Mouse (Mus musculus) yolk sac, embryonic 10.5 days (tissue): ENCODE measurements around the gene Ripor1.

Source experiments
- DNase-seq: peaks from one replicate; pipeline ENCODE4 v3.0.0-alpha.2; 2017; ENCODE audit warnings: low spot score

Ripor1 gene

DNA sequence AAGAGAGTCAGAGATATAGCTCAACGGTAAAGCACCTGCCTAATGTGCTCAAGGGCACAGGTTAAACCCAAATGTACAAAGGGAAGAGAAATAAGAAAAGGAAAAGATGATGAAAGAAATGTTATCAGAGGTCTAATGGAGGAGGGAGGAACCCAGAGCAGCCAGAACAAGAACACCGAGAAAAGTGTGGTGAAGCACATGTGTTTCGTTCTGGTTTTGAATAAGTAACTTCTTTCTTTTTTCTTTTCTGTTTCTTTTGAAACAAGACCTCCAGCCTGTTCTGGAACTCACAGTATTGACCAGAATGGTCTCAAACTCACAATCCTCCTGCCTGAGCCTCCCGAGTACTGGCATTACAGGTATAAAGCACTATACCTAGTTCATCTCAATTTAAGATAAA, 24.3 kb downstream of the Ripor1 start:
- no peak for DNase-seq

DNA sequence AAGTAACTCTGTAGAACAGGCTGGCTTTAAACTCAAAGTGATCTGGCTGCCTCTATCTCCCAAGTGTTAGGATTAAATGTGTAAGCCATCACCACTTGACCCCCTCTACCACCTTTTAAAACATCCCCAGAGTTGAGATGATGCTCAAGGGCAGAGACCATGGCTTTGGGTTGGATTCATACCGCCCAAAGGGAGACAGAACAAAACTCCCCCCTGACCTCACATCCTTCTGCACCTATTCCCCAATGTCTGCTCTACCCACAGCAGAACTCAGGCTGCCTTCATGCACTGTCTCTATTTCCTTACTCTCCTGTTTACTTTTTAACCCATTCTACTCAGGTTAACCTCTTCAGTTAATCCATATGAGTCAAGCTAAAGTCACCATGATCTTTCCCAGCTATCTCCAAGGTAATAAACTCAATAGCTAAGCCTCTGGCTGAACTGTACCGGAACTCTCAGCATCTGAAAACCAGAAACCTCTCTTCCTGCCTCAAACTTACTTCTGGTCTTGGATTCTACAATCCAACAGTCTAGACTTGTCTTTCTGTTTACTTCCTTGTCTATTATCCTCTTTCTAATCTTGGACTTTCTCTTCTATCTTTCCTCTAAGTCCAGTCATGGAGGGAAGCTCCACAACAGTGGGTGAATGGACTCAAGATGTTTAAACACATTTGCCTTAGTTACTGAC, 29.9 kb downstream of the Ripor1 start:
- no peak for DNase-seq

GRCm38 (mm10) chr8:105635481-105635880, 30.4 kb downstream of the Ripor1 start:
- no peak for DNase-seq

- DNase-seq, result peak; percentile 96
Measured at GRCm38 (mm10) chr8:105636018-105636962, 31.2 kb downstream of the Ripor1 start, which contains the start of gene Ctcf. Gene Ctcf (plus strand): TSS chr8:105636568.

- DNase-seq, result no peak
Measured at GRCm38 (mm10) chr8:105636963-105637510, 32.0 kb downstream of the Ripor1 start, which contains the start of gene Agrp. Gene Agrp (minus strand): TSS chr8:105637393.

DNA sequence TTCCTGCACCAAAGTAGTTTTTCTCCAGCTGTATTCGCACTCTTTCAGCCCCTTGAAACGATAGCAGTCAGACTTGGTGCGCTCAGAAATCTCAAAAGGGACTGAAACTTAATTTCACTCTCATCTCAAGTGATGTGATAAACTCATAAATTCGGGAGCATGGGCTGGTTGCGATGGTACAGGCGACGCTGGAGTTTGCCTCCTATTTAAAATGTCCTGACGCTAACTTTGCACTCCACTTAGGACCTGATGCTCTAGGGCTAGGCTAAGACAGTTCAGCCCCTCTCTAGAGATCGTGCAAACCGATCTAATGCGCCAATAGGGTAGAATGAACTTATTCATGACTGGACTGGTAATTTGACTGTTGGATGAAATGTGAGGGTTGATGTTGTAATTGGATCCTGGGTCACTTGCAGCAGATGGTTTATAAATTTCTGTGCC, 32.6 kb downstream of the Ripor1 start:
- DNase-seq, result no peak

DNA sequence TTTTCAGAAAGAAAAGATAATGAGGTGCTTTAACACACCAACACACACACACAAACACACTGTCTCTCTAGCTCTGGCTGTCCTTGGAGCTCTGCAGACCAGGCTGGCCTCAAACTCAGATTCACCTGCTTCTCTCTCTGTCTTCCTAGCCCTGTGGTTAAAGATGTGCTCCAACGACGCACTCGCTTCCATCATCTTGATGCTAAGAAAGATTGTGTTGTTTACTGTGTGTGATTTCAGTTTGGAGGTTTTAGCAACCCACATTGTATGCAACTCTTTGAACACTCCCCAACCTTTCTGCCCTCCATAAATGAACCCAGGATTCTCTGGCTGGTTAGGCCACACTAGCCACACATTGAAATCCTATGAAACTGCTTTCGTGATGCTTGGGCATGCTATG, 33.5 kb downstream of the Ripor1 start:
- no peak for DNase-seq

GRCm38 (mm10) chr8:105639835-105640234, 34.8 kb downstream of the Ripor1 start:
- no peak for DNase-seq

- DNase-seq, result no peak
Measured at GRCm38 (mm10) chr8:105640511-105640910, 35.5 kb downstream of the Ripor1 start.

DNA sequence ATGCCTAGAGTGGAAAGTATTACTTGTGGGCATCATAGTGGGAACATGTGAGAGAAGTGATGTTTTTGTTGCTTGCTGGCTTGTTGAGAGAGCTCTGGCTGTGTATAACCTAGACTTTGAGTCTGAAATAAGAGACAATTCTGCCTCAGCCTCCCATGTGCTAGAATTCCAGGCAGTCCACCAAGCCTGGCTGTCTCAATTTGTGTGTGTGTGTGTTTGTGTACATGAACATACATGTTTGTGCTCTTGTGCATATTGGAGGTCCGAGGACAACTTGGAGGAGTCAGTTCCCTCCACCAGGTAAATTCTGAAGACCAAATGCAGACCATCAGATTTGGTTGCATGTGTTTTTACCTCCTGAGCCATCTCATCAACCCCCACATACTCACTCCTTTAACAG, 40.1 kb downstream of the Ripor1 start:
- no peak for DNase-seq

DNA sequence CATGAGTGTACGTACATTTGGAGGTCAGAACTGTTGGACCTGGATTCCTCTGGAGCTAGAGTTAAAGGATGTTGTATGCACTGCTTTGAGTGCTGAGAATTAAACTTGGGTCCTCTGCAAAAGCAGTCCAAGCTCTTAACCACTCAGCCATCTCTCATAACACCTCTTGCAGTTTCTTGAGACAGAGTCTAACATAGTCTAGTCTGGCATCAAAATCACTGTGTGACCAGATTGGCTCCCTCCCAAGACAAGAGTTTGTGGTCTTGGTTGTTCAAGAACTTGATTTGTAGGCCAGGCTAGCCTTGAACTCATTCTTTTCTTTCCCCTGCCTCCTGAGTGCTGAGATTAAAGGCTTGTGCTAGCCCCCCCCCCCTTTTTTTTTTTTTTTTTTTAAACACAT, 43.9 kb downstream of the Ripor1 start:
- DNase-seq, result no peak

- DNase-seq, result no peak
Measured at GRCm38 (mm10) chr8:105657641-105658040, 52.6 kb downstream of the Ripor1 start.

GRCm38 (mm10) chr8:105661167-105661566, 56.1 kb downstream of the Ripor1 start:
- DNase-seq, result no peak
